Mouse (Mus musculus) cerebellum, adult 9-11 months (tissue): ENCODE data around the gene Adgrd1.

Experiments
- DNase-seq: peaks from one replicate; pipeline ENCODE4 v3.0.0; 2022

Gene Adgrd1

DNA sequence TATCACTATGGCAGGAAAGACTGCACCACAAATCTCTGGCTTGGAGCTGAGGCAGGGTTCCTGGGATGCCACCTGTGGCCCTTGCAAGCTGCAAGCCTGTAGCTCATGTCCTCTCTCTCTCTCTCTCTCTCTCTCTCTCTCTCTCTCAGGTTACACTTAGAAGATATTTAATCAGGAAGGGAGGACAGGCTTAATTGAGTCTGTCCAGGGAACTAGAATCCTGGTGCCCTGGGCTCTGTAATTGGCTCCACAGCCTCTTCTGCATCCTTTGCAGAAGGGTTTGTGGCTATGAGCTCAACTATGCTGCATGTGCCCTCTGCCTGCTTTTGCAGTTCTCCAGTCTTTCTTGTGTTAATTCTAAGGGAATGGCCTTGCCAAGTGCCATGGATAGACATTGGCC, 111.7 kb downstream of the Adgrd1 start:
- DNase-seq = no peak

DNA sequence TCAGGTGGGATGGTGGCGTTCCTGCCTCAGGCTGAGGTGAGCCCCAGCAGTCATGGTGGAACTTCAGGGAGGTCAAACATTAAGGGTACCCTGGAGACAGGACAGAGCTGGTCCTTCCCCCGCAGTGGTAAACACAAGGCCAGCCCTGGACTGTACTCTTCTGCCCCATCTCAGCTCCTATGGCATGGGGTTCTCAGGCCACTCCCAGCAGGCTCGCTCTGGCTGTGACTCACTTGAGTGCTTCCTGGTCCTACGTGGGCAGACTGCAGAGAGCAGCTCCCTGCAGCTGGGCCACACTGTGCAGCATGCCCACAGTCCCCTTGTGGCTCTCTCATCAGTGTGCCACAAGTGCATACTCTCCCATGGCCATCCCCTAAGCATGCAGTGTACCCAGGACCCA, 112.3 kb downstream of the Adgrd1 start:
- no peak for DNase-seq

DNA sequence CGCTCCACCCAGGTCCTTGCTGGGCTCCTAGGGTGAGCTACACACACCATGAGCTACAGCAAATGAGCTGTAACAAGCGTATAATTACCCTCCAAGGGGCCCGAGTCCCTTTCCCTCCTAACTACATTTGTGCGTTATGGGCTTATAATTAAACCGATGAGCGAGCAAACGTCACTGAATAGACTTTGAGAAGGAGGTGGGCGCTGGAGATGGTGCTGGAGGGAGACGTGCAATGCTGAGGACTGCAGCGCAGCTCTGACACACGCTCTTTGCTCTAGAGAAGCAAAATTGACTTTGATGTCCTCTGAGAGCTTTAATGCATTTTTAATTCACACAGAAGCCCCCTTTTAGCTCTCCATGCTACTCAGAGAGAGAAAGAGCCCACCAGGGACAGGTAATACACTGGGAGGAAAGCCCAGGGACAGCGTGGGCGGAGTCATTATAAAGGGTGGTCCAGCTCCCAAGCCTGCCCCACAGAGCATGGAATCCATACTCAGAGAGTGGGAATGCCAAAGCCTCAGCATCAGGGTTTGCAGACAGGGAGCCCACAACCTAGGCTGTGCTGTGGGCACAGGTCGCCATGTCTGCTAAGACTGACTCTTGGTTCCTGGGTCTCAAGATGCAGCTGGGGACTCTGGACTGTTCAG, 115.0 kb downstream of the Adgrd1 start:
- DNase-seq = no peak

DNA sequence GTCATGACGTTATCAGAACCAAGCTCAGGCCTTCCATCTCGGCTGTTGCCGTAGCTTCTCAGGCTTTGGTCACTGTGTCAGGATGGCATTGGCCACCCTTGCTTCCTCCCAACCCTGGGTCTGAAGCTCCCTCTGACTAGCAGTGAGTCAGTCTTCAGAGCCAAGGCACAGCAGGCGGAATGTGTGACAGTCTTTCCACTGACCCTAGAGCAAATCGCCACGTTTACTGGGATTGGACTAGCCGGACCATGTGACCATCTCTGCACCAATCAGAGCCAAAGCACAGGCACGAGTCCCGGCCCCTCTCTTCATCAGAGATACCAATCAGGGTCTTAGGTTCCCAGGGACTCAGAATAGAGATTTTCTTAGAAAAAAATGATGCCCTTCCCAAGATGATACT, 117.5 kb downstream of the Adgrd1 start:
- DNase-seq = no peak

DNA sequence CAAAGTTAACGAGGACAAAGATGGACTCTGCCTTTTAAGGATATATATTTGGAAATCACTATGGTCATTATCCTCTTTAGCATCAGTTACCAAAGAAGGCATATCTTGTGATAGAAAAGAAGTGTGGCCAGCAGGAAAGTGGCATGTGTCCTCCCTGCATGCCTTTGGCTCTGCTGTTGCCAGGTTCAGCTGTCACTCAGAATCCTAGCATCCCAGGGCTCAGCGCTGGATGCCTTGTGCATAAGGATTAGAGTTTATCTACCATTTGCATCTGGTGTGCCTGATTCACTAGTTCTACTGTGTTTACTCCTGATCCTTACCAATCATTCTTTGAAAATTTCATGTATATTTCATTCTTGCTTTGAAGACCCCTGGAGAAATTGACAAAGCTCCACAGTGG, 119.5 kb downstream of the Adgrd1 start:
- no peak for DNase-seq

DNA sequence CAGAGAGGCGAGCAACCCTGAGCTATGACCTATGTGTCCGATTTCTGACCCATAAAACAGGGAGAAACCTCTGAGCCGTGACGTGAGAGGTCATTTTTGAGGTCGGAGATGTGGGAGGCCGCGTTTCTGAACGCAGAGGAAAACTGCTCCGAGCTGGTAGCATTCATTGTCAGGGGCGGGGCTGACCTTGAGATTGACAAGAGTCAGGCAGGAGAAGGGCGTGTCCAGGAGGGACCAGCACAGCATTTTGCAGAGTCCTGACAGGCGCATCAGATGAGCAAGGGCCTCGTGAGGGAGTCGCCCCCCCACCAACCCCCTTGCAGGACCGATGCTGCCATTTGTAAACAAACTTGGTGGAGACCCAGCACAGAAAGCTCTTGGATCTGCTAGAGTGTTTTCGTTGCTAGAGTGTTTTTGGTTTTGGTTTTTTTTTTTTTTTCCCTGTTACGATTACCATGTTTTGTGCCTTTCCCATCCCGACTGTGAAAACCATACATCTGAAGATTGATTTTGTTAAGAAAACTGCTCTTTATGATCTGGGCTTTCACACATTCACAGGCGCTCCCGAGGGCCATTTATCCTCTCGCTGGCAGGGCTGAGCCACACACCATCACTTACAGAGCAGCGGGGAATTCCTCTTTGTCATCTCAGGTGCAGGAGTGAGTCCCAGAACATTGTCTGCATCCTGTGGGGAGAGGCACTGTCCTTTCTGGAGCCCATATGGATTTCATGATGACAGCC, 121.1 kb downstream of the Adgrd1 start:
- DNase-seq = no peak

DNA sequence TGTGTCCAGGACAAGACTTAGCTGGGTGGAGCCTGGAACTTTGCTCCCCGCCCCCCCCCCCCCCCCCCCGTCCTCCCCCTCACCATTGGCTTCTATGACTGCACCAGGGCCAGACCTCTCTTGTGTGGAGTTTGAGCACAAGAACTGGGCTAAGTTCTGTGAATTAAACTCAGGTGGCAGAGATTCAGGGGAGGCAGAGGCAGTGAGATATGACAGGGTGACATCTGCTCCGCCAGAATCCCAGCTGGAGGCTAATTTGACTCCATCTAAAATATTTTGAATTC, 121.6 kb downstream of the Adgrd1 start:
- DNase-seq = no peak

DNA sequence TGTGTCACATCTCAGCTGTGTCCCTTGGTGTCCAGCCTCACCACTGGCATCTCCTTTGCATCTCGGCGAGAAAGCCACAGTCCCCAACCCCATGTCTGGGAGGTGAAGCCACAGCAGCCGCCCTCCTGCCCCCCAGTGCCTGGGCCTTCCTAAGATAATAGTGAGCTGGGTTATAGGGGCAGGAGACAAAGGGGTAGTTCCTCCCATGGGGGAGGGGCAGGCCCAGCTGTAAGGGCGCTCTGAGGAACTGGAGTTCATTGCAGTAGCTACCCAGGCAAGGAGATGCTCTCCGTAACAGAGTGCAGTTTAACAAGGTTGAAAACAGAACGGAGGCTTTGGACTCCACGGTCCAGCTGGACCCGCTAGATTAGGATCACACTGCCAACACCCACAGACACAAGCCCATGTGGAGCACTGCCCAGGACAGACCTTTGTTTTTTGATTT, 122.0 kb downstream of the Adgrd1 start:
- no peak for DNase-seq

DNA sequence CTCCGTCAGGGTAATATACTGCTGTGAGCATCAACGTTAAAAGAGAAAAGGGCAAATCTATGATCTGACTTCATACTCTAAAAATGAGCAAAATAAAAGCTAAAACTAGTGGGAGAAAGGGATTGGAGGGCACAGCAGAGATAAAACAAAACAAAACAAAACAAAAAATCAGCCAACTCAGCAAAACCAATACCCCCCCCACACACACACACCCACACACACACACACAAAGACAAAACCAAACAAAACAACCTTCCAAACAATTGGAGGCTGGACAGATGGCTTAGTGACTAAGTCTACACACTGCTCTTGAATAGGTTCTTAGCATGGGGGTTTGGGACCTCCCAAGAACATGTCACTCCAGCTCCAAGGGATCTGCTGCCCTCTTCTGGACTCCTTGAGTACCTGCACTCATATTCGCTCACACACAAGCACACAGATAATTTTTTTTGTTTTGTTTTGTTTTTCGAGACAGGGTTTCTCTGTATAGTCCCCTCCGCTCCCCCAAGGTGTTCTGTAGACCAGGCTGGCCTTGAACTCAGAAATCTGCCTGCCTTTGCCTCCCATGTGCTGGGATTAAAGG, 122.7 kb downstream of the Adgrd1 start:
- no peak for DNase-seq

DNA sequence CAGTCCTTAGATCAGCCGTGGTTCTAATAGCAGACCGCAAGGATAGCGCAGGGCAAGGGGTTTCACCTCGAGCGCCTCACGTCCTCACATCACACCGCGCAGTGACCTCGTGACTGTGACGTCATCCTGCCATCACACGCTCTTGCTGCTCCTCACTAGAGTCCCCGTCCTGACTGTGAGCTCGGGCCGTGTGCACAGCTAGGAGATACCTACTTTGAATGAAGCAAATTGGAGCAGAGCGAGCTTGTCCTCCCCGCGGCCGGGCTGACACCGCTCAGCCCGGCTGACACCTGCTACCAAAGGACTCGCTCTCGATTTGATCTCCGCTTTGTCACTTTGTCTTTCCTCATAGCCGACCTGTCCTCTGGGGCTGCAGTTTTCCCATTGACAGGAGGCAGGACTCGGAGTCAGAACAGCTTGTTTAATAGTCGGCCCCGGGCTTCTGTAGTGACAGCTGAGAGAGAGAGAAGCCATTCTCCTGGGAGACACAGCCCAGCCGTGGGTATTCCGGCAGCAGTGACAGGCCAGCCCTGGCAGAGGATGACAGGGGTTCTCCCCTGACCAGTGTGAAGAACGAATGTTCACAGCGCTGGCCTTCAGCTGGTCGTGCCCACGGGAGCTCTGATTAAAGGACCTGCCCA, 129.4 kb downstream of the Adgrd1 start:
- peak; percentile 21 for DNase-seq

DNA sequence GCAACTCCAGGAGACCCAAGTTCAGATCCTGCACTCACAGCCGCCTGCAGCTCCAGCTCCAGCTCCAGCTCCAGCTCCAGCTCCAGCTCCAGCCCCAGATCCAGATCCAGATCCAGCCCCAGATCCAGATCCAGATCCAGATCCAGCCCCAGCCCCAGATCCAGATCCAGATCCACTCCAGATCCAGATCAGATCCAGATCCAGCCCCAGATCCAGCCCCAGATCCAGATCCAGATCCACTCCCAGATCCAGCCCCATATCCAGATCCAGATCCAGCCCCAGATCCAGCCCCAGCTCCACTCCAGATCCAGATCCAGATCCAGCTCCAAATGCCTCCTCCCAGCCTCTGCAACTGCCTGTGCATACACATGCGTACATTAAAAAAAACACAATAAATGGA, 131.6 kb downstream of the Adgrd1 start:
- DNase-seq = no peak

DNA sequence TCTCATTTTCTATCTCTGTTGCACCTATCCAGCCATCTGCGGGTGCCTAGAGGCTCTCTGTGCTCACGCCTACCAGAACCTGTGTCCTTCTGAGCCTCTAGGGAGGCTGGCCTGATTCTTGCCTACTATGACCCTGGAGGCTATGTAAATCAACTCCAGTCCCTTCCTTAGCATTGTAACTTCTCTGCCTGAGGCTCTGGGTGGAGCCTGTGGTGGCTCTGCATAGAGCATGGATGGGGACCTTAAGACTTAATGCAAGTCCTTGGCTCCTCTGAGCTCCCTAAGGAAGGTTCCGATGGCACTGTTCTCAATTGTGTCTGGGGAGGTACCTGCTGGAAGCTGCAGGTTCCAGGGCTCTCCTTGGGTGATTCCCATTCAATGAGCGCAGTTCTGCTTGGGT, 136.8 kb downstream of the Adgrd1 start:
- DNase-seq = no peak

DNA sequence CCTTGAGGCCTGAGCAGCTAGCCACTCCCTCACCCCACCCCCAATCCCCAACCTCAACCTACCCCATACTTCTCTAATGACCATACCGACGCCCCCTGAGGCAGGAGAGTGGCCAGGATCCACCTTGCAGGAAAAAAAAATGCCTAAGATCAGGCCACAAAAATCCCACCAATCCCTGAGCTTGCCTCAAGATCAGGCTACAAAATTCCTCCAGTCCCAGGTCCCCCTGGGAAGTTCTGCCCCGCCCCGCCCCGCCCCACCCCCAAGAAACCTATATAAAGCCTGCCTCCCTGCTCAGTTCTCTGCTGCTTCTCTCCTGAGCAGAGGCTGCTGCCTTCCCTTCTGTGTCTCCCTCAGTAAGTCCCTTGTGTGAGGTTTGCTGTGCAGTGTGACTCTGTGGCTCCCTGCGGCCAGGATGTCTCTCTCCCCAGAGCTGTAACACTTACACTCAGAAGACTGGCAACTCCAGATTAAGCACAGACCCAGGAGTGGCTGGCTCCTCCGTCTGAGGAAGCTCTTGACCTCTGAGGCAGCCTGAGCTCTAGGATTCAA, 137.4 kb downstream of the Adgrd1 start:
- DNase-seq = no peak

DNA sequence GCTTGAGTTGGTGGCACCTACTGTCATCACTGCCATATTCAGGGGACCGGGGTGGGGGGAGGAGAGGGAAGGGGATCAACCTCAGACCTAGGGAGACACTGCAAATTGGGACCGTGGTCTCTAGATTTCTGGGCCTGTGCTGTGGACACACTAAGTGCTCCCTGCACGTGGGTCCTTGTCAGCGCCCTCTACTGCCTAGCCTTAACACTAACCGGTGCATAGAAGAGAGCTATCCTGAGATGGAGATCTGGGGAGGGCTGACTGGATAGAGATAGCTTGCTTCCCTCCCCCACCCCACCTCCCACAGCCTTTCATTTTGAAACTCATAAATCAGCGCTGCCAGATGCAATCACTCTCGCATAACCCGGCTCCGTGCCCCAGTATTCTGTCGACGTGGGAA, 139.8 kb downstream of the Adgrd1 start:
- DNase-seq = no peak

DNA sequence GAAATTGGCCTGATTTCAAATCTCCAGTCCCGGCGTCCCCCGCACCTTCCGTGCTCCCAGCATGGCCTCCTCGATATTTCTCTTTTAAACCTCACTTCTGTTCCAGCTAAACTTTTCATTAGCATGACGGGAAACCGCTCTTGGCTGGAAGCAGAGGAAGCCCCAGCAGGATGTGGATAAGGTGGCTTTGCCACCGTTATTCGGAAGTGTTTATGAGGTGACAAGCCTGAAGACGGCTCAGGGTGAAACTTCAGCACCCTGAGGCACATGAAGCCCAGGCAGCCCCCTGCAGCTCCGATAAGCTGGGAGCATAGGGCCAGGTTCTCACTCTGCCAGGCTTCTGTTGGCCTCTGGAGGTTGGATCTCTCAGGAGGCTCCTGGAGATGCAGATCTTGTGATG, 145.3 kb downstream of the Adgrd1 start:
- no peak for DNase-seq

DNA sequence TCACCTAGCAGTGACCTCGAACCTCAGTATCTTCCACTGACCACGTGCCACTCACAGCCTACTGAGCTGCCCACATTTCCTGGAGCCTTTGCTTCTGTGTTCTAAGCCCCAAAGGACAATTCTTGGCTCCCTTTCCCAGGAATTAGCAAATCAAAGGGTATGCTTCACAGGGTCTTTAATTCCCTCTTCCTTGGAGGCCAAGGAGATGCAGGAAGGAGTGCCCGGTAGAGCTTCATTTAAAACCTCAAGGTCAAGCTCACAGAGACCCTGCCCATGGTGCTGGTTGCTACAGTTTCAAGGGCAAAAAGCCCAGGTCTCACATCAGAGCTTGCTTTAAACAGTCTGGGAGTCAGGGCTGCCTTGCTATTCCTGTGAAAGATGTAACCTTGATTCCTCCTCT, 145.7 kb downstream of the Adgrd1 start:
- DNase-seq = no peak

DNA sequence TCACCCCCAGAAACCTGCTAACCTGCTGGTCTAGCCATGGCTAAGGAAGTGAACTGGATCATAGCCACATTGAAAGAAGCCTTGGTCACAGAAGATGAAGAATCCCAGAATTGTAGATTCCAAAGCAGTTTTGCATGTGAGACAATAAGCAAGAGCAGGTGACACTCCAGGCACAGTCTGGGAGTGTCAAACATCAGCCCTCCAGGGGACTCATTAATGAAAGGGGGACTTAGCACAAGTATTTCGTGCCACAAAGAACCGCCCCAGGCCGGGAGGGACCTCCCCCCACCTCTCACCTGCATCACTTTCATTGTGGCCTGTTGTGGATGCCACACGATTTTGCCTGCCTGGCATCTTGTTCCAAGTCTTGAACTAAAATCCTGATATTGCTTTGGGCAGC, 146.6 kb downstream of the Adgrd1 start:
- DNase-seq = no peak

DNA sequence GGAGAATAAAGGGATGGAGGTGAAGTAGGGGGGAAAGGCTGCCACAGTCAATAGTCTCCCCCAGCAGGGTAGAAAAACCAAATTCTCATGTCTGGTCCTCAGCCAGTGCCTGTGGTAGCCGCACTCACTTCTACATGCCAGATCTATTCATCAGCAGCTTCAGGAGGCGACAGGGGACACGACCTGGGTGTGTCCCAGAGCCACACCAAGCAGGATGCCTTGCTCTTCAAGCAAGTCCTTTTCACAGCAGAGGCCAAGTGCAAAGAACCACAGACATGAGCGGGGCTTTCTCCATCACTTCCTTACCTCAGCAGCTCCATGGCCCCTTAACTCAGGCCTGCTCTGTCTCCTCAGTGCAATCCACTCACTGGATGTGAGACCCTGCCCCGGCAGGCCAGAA, 147.8 kb downstream of the Adgrd1 start:
- no peak for DNase-seq

DNA sequence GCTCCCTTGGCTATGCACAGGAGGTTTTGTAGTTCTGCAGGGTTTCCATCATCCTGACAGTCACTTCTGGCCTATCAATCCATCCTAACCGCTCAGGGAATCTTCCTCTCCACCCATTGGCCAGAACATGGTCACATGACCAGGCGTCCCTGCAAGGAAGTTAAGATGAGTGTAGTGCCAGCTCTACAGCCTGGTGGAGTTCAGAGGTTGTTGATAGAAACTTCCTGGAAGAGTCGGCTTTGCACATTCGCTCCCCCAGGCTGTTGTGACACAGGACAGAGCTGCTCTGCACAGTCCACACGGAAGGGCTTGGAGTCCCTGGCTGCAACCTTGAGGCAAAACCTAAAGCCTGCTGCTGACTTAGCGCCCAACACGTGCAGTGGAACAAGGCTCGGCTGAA, 152.5 kb downstream of the Adgrd1 start:
- DNase-seq = no peak
